Mouse (Mus musculus) left cerebral cortex, adult 18-20 months (tissue): ENCODE measurements around the gene Lss. TPM values are rescaled to one million over a fixed set of nuclear protein-coding genes. Genes with fewer than 3 reads are reported as not detected.

Experiments
- DNase-seq, 2 experiments: peaks; one replicate each; pipeline ENCODE4 v3.0.0; 2021 to 2022; ENCODE audit warnings: low spot score in 2 of 2, mixed read lengths in 1 of 2
- long read RNA-seq, 2 experiments: library from polyadenylated mRNA; stranded (forward); transcript quantifications; one replicate each; pipeline ENCODE4 v2.0.0; 2021
- total RNA-seq, 2 experiments: library from RNA; stranded (reverse); gene quantifications; 2 replicates each; pipeline ENCODE4 v1.2.3; 2021

Lss gene
- total RNA-seq, result 10 to 100 TPM; 47.2 to 58.6 TPM
- long read RNA-seq, experiment 1, full-length matches to known transcripts, result 11 of 28 reads
- long read RNA-seq, experiment 1, partial matches to known transcripts, result 1 of 28 reads
- long read RNA-seq, experiment 1, other reads (novel, unspliced or antisense), result 16 of 28 reads
- long read RNA-seq, experiment 2, full-length matches to known transcripts, result 6 of 11 reads
- long read RNA-seq, experiment 2, partial matches to known transcripts, result 1 of 11 reads
- long read RNA-seq, experiment 2, other reads (novel, unspliced or antisense), result 4 of 11 reads

DNA sequence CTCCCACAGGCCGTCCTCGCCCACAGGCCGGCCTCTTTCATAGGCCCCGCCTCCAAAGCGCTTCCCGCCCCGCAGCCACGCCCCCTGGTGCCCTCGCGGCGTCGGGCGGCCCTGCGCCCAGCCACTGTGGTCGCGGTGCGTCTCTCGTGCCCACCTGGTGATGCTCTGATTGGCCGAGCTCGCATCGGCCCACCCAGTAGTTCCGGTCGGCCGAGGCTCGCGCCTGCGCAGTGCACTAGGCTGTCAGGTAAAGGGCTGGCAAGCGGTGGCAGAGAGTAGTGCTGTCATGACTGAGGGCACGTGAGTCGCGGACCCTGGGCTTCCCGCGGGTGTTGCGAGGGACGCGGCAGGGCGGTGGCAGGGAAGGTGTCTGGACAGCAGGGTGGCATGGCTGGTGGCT, at the start of gene Lss:
Gene Lss, plus strand, starts transcription at position 214 of the 400 bp plus-strand sequence.
- DNase-seq, result peak; percentile 97 to 98

DNA sequence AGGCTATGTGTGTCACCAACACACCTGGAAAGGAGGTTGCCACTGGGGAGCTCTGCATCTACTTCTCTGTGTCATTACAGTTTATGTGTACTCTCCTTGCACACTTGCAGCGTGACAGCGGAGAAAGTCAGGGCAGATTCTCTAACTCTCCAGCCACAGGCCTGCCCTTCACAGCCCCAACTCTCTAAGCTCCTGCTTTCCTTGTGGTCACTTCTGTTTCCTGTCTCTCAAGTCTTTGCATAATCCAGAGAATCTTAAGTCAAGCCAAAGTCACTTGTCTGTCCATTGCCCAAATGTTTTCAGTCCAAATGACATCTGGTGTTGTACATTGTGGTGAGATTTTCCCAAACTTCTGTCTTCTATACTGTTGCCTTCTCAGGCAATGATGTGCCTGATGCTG, 45.1 kb upstream of the Lss start:
- no peak for DNase-seq

DNA sequence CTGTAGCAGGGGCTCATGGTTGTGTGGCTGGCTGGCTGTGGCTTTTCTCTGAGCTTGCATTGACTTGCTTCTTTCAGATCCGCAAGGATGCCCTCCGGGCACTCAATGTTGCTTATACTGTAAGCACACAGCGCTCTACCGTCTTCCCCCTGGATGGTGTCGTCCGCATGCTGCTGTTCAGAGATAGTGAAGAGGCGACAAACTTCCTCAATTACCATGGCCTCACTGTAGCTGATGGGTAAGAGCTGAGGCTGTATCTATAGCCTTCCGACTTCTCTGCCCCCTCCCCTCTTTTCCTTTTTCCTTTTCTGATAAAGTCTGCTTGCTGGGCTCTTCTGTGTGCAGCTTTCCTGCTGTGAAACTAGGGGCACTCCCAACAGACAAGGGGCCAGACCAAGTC, 43.1 kb upstream of the Lss start:
- DNase-seq, result no peak

DNA sequence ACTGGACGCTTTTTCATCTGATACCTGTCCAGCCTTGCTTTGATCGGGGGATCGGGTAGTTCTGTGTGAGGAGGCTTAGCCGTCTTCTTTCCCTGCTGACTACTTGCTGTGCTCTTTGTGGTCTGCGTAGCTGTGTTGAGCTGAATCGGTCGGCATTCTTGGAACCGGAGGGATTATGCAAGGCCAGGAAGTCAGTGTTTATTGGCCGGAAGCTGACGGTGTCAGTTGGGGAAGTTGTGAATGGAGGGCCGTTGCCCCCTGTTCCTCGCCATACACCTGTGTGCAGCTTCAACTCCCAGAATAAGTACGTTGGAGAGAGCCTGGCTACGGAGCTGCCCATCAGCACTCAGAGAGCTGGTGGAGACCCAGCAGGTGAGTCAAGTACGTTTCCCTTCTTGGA, 42.2 kb upstream of the Lss start:
- DNase-seq, result no peak

DNA sequence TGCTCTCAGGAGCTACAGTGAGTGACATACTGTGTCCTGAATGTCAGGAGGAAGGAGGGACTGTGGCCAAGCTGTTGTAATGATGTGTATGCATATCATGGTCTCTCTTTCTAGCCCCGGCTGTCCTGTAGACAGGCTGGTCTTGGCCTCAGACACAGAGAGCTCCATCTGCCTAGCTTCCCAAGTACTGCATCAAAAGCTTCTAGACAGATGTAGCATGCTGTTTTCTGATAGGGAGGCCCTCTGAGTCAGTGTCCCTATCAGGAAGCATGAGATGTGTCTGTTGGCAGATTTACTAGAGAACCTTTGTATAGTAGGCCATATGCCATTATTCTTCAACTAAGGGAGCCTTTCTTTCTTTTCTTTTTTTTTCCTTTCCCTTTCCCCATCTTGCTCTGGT, 37.9 kb upstream of the Lss start:
- DNase-seq, result no peak

DNA sequence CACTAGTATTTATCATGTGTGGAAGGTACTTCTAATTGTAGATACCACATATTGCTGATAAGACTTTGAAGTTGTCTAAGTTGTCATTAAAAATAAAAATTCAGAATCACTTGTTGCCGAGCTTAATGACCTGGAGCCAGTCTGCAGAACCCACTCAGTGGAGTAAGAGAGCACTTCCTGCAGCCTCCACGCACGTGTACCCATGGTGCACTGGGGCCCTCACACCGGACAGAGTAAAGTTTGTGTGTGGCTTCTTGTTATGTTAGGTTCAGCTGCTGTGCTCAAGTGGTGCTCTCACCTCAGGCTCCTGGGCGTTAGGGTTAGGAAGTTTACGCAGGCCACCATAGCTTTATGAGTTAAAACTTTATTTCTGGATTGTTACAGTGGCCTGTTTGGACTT, 35.9 kb upstream of the Lss start:
- DNase-seq, result no peak

DNA sequence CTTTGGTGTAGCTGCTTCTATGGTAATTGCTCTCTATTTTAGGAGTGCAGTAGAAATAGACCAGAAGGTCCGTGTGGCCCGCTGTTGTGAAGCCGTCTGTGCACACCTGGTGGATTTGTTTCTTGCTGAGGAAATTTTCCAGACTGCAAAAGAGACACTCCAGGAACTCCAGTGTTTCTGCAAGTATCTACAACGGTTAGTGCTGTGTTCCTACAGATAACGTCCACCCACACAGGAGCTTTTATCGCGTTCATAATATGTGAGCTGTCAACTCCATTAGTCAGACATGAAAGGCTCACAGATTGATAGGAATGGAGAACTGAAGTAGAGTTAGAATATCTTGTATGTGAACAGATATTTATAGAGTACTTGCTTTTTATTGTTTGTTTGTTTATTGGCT, 35.0 kb upstream of the Lss start:
- peak in 1 of 2 experiments; percentile 9 for DNase-seq

DNA sequence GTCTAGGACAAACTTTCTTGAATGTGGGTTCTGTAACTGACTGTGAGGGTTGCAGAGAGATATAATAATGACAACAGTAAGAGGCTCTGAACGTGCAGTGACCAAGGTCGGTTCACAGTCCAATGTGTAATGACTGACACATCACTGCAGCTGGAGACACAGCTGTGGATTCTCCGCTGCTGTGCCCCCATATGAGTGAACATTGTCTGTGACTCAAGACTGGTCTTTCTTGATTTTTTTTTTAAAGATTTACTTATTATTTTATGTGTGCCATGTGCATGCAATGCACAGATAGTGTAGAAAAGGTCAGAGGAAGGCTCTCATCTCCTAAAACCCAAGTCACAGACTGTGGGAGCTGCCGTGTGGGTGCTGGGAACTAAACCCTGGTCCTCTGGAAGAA, 33.9 kb upstream of the Lss start:
- no peak for DNase-seq

DNA sequence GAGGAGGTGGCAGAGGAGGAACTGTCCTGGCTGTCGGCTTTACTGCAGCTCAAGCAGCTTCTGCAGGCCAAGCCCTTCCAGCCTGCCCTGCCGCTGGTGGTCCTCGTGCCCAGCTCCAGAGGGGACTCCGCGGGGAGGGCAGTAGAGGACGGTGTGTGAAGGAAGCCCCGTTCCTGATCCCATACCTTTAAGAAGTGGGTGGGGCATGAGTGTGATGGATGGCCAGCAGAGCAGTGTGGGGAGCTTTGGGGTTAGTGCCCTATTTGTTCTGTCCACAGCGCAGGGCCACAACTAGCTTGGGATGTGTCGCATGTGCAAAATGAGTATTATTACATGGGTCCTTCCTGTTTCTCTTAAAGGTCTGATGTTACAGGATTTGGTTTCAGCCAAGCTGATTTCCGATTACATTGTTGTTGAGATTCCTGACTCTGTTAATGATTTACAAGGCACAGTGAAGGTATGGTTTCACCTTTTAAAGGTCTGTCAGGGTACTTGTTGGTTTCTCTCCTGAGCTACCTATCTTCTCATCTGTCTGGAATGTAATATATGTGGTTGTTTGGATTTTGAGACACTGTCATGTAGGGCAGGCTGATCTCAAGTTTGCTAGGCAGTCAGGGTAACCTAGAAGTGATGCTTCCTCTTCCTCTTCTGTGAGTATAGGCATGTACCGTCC, 27.0 kb upstream of the Lss start:
- no peak for DNase-seq

DNA sequence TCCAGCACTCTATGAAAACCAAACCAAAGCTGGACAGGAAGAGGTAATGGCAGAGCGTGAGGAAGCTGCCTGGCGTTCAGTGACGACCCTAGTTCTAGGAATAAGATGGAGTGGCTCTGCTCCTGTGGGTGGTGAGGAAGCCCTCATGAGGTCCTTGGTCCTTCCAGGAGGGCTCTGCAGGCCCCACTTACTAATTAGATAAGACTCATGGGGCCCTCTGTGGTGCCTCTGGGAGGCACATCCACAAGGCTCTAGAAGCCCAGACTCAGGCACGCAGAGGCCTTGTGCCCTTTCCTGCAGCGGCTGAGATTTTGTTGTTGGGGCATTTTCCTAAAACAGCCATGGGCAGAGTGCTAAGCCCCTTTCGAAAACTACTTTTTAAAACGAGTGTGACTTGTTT, 25.5 kb upstream of the Lss start:
- no peak for DNase-seq

DNA sequence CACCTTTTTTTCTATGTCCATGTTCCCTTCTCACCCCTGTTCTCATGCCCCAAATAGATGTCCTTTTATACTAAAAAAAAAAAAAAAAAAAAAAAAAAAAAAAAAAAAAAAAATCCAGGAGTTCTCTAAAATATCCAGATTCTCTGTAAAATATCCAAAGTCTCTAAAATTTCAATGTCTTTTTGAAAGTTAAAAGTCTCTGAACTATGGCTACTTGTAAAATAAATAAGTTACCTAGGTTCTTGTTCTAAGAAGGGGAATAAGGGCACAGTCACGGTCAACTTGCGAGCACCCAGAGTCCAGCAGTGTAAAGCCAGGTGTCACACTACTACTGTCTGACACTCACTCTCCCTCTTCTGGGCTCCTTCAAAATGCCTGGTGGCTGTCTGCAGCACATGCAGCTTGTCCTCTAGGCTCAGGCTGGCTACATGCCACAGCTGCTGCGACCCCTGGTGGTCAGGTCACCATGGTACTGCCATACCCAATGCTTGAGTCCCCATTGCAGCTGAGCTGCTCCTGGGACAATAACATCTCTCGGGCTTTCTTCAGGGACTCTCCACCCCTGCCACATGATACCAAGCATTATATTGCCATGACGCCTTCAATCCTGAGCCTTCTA, 18.3 kb upstream of the Lss start:
- peak in 1 of 2 experiments; percentile 34 for DNase-seq

DNA sequence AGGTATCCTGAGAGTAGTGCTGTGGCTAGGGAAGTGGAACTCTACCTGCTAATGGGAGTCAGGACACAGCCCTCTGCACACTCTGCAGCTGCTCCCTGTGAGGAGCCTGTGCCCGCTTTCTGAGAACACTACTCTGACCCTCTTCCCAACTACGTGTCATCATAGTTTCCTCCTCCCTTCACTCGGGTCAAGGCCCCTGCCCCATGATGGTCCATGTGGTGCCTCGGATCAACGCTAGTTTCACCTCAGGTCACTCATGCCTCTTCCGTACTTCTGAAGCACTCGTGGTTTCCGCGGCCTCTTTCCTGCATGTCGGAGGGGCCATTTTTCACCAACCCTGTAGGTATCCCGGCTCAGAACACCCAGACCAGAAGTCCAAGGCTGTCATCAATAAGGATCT, 466 bp upstream of the Lss start:
- no peak for DNase-seq

DNA sequence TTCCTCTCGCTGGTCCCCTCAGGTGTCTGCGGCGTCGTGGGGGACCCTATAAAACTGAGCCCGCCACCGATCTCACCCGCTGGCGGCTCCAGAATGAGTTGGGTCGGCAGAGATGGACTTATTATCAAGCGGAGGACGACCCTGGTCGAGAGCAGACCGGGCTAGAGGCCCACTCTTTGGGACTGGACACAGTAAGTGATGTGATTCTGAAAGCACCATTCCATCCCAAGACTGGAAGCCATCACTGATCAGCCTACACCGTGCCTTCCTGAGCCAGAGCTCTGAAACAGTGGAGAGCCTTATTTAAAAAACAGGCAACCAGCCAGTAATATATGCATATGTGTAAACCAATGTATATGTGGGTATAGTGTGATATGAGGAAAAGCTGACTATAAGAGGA, 440 bp downstream of the Lss start:
- DNase-seq, result no peak

DNA sequence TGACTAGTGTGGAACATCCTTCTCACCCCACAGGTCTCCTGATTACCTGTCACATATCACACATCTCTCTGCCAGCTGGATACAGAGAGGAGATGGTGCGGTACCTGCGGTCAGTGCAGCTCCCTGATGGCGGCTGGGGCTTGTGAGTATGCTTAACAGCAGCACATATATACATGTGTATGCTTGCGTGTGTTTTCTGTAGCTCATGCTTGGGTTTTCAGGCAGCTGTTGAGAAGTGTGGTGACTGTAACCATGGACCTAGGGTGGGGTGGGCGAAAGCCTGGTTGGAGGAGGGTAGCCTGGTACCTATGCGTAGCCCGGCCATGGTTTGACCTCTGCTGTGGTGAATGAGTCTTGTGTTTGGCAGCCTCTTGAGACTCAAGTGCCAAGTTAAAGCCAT, 4.1 kb downstream of the Lss start:
- no peak for DNase-seq

DNA sequence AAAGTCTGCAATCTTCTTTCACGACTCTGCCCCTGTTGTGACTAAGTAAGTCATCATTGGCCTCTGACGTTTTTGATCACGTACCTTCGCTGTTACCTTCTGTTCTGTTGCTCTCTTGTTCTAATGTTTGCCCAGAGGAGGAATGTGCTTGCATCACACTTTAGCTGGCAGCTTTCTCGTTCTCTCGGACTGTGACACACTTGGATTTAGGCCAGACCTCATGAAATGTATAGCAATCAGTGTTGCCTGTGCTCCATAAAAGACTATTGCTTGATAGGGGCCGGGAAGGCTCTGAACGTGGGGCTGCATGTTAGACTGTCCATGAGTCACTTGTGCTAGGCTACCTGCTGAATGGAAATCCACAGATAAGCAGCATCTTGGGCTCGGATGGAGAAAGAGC, 6.2 kb downstream of the Lss start:
- no peak for DNase-seq

DNA sequence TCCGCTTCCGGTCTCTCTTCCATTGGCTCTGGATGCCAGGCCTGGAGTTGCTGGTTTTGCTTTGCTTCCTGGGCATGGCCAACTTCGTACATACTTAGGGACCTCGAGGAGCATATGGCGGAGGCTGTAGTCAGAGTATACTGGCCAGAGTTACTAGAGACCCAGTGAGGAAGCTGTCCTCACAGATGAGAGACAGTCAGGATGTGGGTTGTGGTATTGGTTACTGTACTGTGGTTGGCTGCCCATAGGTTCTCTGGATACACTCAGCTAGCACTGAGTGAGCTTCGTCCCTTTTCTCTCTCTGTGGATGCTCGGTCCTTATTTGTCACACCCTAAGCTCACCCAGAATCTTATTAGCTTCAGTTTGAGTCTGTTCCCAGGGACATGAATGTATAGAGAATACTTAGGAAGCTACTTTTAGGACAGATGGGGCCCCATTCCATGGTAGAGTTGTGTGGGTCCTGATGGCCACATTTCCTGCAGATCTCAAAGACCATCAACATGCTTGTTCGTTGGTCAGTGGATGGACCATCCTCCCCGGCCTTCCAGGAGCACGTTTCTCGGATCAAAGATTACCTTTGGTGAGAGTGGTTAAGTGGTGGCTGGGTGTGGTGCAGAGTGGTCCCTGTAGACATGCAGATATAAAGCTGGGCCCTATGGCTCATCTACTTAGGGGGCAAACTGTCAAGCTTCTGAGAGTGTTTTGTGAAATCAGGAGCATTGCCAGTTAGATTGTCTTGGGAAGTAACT, 10.1 kb downstream of the Lss start:
- DNase-seq, result no peak

DNA sequence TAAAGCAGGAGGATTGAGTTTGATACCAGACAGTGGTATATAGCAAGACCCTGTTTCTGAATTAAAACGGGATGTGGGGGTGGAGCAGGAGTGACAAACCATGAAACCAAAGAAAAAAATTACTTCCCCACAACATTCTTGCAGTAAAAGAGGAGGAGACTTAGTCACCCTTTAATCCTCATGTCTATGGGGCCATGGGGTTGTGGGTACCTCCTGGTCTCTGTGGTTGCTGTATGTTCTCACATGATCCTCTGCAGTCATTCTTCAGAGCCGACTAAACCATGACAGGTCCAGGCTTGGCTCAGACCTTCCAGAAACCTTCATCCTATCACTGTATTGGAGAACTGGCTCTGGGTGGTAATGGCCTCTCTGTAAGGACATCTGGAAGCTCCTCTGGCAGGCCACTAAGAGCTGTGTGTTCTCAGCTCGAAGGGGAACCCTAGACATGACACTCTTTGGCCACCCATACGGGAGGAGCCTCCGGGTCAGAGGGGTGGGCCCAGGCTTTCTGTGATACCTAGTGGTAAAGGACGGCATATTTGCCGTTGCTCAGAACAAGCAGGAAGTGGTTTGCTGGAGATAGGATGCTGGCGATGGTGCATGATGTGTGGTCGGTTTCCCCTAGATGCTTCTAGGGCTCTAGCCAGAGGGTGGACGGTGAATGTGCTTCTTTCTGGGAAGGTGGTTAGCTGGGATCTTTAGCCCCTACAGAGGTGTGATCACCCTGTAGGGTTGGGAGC, 11.4 kb downstream of the Lss start:
- DNase-seq, result no peak

DNA sequence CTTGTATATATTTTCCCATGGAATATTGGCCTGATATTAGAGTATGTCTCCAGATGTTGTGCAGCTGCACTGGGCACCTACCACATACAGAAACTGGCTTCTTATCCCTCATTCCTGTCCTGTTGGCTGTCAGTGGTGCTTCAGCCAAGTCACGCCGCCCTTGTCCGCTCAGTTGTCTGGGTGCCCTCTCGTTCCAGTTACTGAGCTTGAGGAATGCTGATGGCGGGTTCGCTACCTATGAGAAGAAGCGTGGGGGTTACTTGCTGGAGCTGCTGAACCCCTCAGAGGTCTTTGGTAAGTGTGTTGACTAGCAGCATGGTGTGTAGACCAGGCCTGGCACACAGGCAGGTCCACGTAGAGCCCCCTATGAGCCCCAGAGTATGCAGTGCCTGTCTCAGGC, 15.2 kb downstream of the Lss start:
- DNase-seq, result no peak

DNA sequence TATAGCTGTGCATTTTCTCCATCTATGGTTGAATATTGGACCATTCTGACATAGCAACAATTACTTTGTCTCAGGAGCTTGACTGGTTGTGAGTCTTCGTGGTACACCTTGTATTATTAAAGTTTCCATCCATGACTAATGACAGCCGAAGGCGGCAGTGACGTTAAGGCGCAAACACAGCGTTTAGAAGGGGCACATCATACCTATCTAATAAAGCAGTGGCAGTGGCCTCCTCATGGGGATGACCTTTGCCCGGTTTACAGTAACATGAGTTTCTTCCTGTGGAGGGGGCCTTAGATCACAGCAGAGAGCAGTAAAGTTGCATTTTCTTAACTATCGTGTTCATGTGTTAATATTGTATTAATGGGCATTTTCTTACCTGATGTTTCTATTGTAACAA, 16.8 kb downstream of the Lss start:
- no peak for DNase-seq

DNA sequence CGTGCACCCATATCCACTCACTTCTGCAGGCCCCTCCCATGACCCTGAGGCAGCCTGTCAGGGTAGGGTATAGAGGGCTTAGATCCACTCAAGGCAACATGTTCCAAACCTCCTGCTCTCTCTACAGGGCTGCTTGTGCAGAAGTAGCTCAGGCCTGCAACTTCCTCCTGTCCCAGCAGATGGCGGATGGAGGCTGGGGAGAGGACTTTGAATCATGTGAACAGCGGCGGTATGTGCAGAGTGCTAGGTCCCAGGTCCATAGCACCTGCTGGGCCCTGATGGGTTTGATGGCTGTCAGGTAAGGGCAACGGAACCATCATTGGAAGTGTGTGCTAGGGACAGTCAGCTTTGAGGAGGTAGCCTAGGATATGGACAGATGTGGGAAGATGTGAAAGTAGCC, 19.1 kb downstream of the Lss start:
- no peak for DNase-seq

DNA sequence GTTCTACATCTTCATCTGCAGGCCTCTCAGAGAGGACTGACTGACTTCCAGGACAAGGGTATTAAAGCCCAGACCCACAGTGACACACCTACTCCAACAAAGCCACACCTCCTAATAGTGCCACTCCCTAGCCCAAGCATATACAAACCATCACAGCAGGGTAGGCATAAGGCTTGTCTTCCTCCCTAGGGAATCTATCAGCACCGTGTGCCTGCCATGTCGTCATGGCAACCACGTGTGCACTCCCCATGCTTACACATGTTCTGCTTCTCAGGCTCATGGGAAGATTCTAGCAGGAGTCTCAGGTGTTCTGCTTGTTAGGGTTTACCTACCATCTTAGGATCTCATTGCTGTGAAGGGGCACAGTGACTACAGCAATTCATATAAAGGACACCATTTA, 20.2 kb downstream of the Lss start:
- DNase-seq, result no peak
